Mouse (Mus musculus) pancreas, adult 10 weeks (tissue): ENCODE data around the gene 4930550C14Rik. TPM values are rescaled to one million over a fixed set of nuclear protein-coding genes. Genes with fewer than 3 reads are reported as not detected.

Source experiments
- polyA plus RNA-seq: library from polyadenylated mRNA; stranded (reverse); fragments of 350-450 nt; fragmentation: Illumina TruSeq; extraction: RNeasy Lipid Tissue Mini Kit (QIAGEN cat#74804); gene quantifications from one replicate; pipeline ENCODE4 v1.2.3, GENCODE M21; 2015; ENCODE audit warnings: low read depth, low replicate concordance; ENCODE audit not compliant: insufficient read depth

The 4930550C14Rik gene
- polyA plus RNA-seq, result not detected

GRCm38 (mm10) chr9:53402291-53402711, at the start of gene 4930550C14Rik:
Gene 4930550C14Rik, plus strand, starts transcription at chr9:53402325.

GRCm38 (mm10) chr9:53383951-53384866, 17.9 kb upstream of the 4930550C14Rik start, which contains the start of gene Kdelc2:
Gene Kdelc2, plus strand, starts transcription at chr9:53384025.

Other genes starting within 250 kb of the 4930550C14Rik start
- 3.3 TPM for gene Ddx10, start 154.3 kb upstream of the 4930550C14Rik start, polyA plus RNA-seq
- gene Exph5, start 100.7 kb upstream of the 4930550C14Rik start, polyA plus RNA-seq, result 0.74 TPM
- gene Kdelc2, start 18.3 kb upstream of the 4930550C14Rik start, polyA plus RNA-seq, result 3.8 TPM
- 2.0 TPM for gene Atm, start 134.4 kb downstream of the 4930550C14Rik start, polyA plus RNA-seq
- 1.4 TPM for gene Npat, start 134.7 kb downstream of the 4930550C14Rik start, polyA plus RNA-seq
- 15.5 TPM for gene Acat1, start 208.1 kb downstream of the 4930550C14Rik start, polyA plus RNA-seq